Mouse (Mus musculus) thymus, adult 2 months (tissue): ENCODE results near the gene Cbs.

Experiments
- CTCF ChIP-seq: fragments of 200-500 bp; IDR thresholded peaks from 2 replicates; pipeline ENCODE4 v1.5.1; 2012; ENCODE audit warnings: mild to moderate bottlenecking, control low read depth, low read length, moderate library complexity, borderline replicate concordance; ENCODE audit not compliant: control insufficient read depth, poor library complexity, insufficient read depth; ENCODE audit errors: extremely low read depth
- POLR2A ChIP-seq: fragments of 200-500 bp; IDR thresholded peaks from 2 replicates; pipeline ENCODE4 v1.6.1; 2012; ENCODE audit warnings: mild to moderate bottlenecking, low read length, control low read depth, moderate library complexity; ENCODE audit not compliant: control insufficient read depth, poor library complexity, insufficient read depth; ENCODE audit errors: extremely low read depth

- no peak for TF ChIP-seq CTCF
- TF ChIP-seq POLR2A = no peak
These were observed 33.1 kb upstream of the Cbs start for GRCm38 (mm10) chr17:31670163-31670562.
